Mouse (Mus musculus) hindbrain, embryonic 11.5 days (tissue): ENCODE measurements at regions not wholly inside any gene's neighbourhood (a gene's known extent, or its start where the extent isn't known, plus 50 kb on each side); places are given as distances from the start of the nearest gene placed in this dataset.
A peak's percentile ranks its signal among the peaks of the same experiment; 100 is the strongest.

Experiments
- ATAC-seq: fragments of 200-750 bp; cut with Nextera tagmentation; 2 replicates; pipeline ENCODE4 v1.8.0; 2017; ENCODE audit warnings: mild to moderate bottlenecking, moderate TSS enrichment, moderate library complexity; ENCODE audit not compliant: low FRiP score
- DNase-seq: peaks from one replicate; pipeline ENCODE4 v3.0.0-alpha.2; 2015; ENCODE audit warnings: low spot score
- H3K27ac ChIP-seq: fragments of 300-500 bp; sonication (generic); 2 replicates; pipeline ENCODE4 v1.5.1; 2014; ENCODE audit warnings: mild to moderate bottlenecking, low read depth, low read length
- H3K27me3 ChIP-seq: fragments of 300-500 bp; sonication (generic); 2 replicates; pipeline ENCODE4 v1.6.1; 2014; ENCODE audit warnings: mild to moderate bottlenecking, low read length, moderate library complexity, mixed read lengths; ENCODE audit not compliant: control insufficient read depth, insufficient read depth
- H3K36me3 ChIP-seq: fragments of 300-500 bp; sonication (generic); 2 replicates; pipeline ENCODE4 v1.6.1; 2014; ENCODE audit warnings: mild to moderate bottlenecking, low read length, moderate library complexity, mixed read lengths; ENCODE audit not compliant: control insufficient read depth, insufficient read depth
- H3K4me1 ChIP-seq: fragments of 300-500 bp; sonication (generic); replicated peaks from 2 replicates; pipeline ENCODE4 v1.6.1; 2014; ENCODE audit warnings: low read length, mixed read lengths; ENCODE audit not compliant: control insufficient read depth, insufficient read depth
- H3K4me2 ChIP-seq: fragments of 300-500 bp; sonication (generic); replicated peaks from 2 replicates; pipeline ENCODE4 v1.6.1; 2014; ENCODE audit warnings: mild to moderate bottlenecking, low read depth, low read length
- H3K4me3 ChIP-seq: fragments of 300-500 bp; sonication (generic); 2 replicates; pipeline ENCODE4 v1.5.1; 2014; ENCODE audit warnings: low read depth, low read length
- H3K9ac ChIP-seq: fragments of 300-500 bp; sonication (generic); 2 replicates; pipeline ENCODE4 v1.6.1; 2014; ENCODE audit warnings: low read depth, low read length
- H3K9me3 ChIP-seq: fragments of 300-500 bp; sonication (generic); 2 replicates; pipeline ENCODE4 v1.6.1; 2016; ENCODE audit warnings: low read length; ENCODE audit not compliant: control insufficient read depth
- WGBS: fragments of 180-500 bp; shearing (Covaris S2); extraction: QIAGEN DNeasy Blood & Tissue Kit; methylation state at CpG from one replicate; pipeline ENCODE4 v1.1.7; 2014; 5-methylcytosine and 5-hydroxymethylcytosine counted together

DNA sequence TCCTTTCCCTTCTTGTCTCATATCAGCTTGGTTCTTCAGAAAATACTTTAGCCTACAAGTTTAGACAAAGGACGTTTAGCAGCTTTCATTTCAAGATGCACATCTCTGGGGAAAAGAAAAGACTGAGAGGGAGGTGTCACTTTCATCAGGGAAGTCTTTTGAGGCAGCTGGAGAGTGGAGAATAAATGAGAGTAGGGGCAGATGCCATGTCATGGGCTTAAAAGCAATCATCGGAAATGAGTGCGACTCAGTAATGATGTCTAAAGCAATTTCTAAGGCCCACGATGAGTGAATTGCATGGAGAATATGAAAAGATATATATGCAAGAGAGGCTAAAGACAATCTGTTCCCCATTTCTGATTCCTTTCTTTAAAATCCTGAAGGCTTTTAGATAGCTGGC lies 295.7 kb upstream of the Steap1 start:
- Histone ChIP-seq H3K27me3 (no peaks in the 10 kb centered on the region), H3K4me1 (no peaks in the 10 kb centered on the region), H3K36me3 (no peaks in the 10 kb centered on the region), H3K9ac (no peak overlapping the region), H3K9me3 (no peaks in the 10 kb centered on the region), H3K4me2 (no peak overlapping the region), H3K4me3 (no peak overlapping the region), H3K27ac (0 out of 2 replicates have a peak overlapping the region, but pooled peaks have one; percentile 17)
- ATAC-seq (peak; percentile 71; the same call in 1 of the 2 replicates), DNase-seq (peak; percentile 4)
- 48% methylated on average over 4 of the region's 4 CpGs for WGBS

DNA sequence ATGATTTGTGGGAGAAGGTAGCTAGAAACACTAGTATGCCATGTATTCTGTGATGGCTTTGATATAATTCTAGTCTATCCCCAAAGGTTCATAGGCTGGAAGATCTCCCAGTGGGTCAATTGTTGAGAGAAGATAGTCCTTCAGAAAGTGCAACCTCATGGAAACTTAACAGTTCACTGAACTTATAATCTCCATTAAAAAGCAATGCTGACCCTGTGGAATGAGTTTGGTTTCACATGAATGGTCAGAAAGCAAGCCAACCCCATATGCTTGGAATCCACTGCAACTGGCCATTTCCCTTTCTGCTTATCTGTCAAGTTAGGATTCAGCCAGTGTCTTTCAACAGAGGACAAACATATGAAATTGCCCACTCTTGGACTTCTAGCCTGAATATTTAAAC lies 291.7 kb upstream of the Steap1 start:
- no peak for DNase-seq
- no peak for ATAC-seq

DNA sequence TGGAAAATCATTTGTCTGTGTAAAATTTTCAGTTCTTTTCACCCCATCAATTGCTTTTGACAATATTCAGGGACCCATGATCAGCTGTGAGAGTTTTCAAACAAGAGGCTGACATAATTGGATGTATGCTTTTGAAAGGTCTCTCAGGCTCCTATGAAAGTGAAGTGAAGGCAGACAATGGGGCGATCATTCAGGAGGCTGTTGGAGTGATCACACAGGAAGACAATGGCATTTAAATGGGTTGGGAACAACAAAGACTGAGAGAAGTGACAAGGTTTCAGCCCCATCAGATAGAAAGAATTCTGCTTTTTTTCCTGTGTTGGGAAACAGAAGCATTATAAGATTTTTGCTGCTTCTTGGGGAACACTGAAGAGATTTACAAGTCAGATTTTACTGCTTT lies 267.6 kb upstream of the Steap1 start:
- 31% methylated on average over 1 of the region's 1 CpGs for WGBS
- Histone ChIP-seq H3K27ac (no peak overlapping the region), H3K4me1 (no peaks in the 10 kb centered on the region), H3K9me3 (no peaks in the 10 kb centered on the region), H3K4me3 (no peak overlapping the region), H3K4me2 (no peak overlapping the region), H3K27me3 (no peaks in the 10 kb centered on the region), H3K36me3 (no peaks in the 10 kb centered on the region), H3K9ac (no peak overlapping the region)
- peak; percentile 69; the same call in 1 of the 2 replicates for ATAC-seq
- peak; percentile 7 for DNase-seq

More for the DNA sequence above, 291.7 kb upstream of the Steap1 start:
- H3K27me3 ChIP-seq: no peaks in the 10 kb centered on the region
- no peaks in the 10 kb centered on the region for H3K36me3 ChIP-seq
- H3K27ac ChIP-seq: no peak overlapping the region
- no peak overlapping the region for H3K9ac ChIP-seq
- H3K4me1 ChIP-seq: no peaks in the 10 kb centered on the region
- H3K9me3 ChIP-seq: no peaks in the 10 kb centered on the region
- H3K4me2 ChIP-seq: no peak overlapping the region
- H3K4me3 ChIP-seq: no peak overlapping the region
